Mouse (Mus musculus): ENCODE data around the gene Ier5l. TPM values are rescaled to one million over a fixed set of nuclear protein-coding genes. Genes with fewer than 3 reads are reported as not detected.

Ier5l gene
- polyA plus RNA-seq, 1 experiment from 2014 or later: 1.6 TPM

GRCm38 (mm10) chr2:30435326-30436155 lies 38.5 kb downstream of the Ier5l start:
- Histone ChIP-seq H3K27me3 (replicated peaks) (no peaks in the 10 kb centered on the region), H3K4me2 (replicated peaks) (no peak overlapping the region), H3K4me1 (replicated peaks) (peaks cover 14% of the 10 kb centered on the region), H3K4me3 (replicated peaks) (no peak overlapping the region), H3K27ac (0 out of 2 replicates have a peak overlapping the region, but pooled peaks have one; percentile 6), H3K36me3 (peaks cover 58% of the 10 kb centered on the region), H3K9me3 (no peaks in the 10 kb centered on the region), H3K9ac (no peak overlapping the region)
- 52% methylated on average over 5 of the region's 5 CpGs for WGBS
- peak; percentile 83 for ATAC-seq

- Histone ChIP-seq H3K36me3 (peaks cover 55% of the 10 kb centered on the region), H3K27me3 (replicated peaks) (no peaks in the 10 kb centered on the region), H3K9me3 (no peaks in the 10 kb centered on the region), H3K4me2 (replicated peaks) (no peak overlapping the region), H3K9ac (no peak overlapping the region), H3K27ac (no peak overlapping the region), H3K4me1 (replicated peaks) (no peaks in the 10 kb centered on the region), H3K4me3 (replicated peaks) (no peak overlapping the region)
- no peak for ATAC-seq
Measured at GRCm38 (mm10) chr2:30429156-30429555, 44.9 kb downstream of the Ier5l start.

Other genes starting within 250 kb of the Ier5l start
- 37.0 and 37.7 TPM in 2 replicates for gene Lrrc8a, start 236.5 kb downstream of the Ier5l start, polyA plus RNA-seq (2015; fragmentation: Nextera tagmentation; extraction: Ambion mirVana)
- gene Gm28035, start 233.7 kb downstream of the Ier5l start, polyA plus RNA-seq (2015; fragmentation: Nextera tagmentation; extraction: Ambion mirVana): 0.21 and 0.29 TPM in 2 replicates
- gene Phyhd1, start 208.0 kb downstream of the Ier5l start, polyA plus RNA-seq (2015; fragmentation: Nextera tagmentation; extraction: Ambion mirVana): 9.8 and 11.5 TPM in 2 replicates
- gene Gm28038, start 193.2 kb downstream of the Ier5l start, polyA plus RNA-seq (2015; fragmentation: Nextera tagmentation; extraction: Ambion mirVana): not detected in 2 replicates
- gene Dolk, start 187.9 kb downstream of the Ier5l start, polyA plus RNA-seq (2015; fragmentation: Nextera tagmentation; extraction: Ambion mirVana): 28.8 and 34.4 TPM in 2 replicates
- 29.1 and 29.4 TPM in 2 replicates for gene Nup188, start 187.8 kb downstream of the Ier5l start, polyA plus RNA-seq (2015; fragmentation: Nextera tagmentation; extraction: Ambion mirVana)
- 68.4 and 69.4 TPM in 2 replicates for gene Sh3glb2, start 114.9 kb downstream of the Ier5l start, polyA plus RNA-seq (2015; fragmentation: Nextera tagmentation; extraction: Ambion mirVana)
- 20.9 and 24.1 TPM in 2 replicates for gene Miga2, start 110.0 kb downstream of the Ier5l start, polyA plus RNA-seq (2015; fragmentation: Nextera tagmentation; extraction: Ambion mirVana)
- 44.5 and 50.9 TPM in 2 replicates for gene Dolpp1, start 82.0 kb downstream of the Ier5l start, polyA plus RNA-seq (2015; fragmentation: Nextera tagmentation; extraction: Ambion mirVana)
- gene Crat, start 58.4 kb downstream of the Ier5l start, polyA plus RNA-seq (2015; fragmentation: Nextera tagmentation; extraction: Ambion mirVana): 19.6 and 19.8 TPM in 2 replicates
- gene Ptpa, start 58.2 kb downstream of the Ier5l start, polyA plus RNA-seq (2015; fragmentation: Nextera tagmentation; extraction: Ambion mirVana): 117 and 120 TPM in 2 replicates
- 0.63 and 0.72 TPM in 2 replicates for gene Cstad, start 120.8 kb upstream of the Ier5l start, polyA plus RNA-seq (2015; fragmentation: Nextera tagmentation; extraction: Ambion mirVana)

Measured in intestine, embryonic 15.5 days (tissue).